Mouse (Mus musculus) forebrain, embryonic 16.5 days (tissue): ENCODE data around the gene Slc6a5. TPM values are rescaled to one million over a fixed set of nuclear protein-coding genes. Genes with fewer than 3 reads are reported as not detected.

ENCODE experiments used
- ATAC-seq: fragments of 200-750 bp; cut with Nextera tagmentation; 2 replicates; pipeline ENCODE4 v1.8.0; 2017; ENCODE audit warnings: mild to moderate bottlenecking, moderate library complexity
- H3K27ac ChIP-seq: fragments of 300-500 bp; sonication (generic); 2 replicates; pipeline ENCODE4 v1.5.1; 2014; ENCODE audit warnings: low read length, control low read depth
- H3K27me3 ChIP-seq: fragments of 300-500 bp; sonication (generic); replicated peaks from 2 replicates; pipeline ENCODE4 v1.6.1; 2014; ENCODE audit warnings: low read length; ENCODE audit not compliant: control insufficient read depth, insufficient read depth
- H3K36me3 ChIP-seq: fragments of 300-500 bp; sonication (generic); 2 replicates; pipeline ENCODE4 v1.6.1; 2014; ENCODE audit not compliant: control insufficient read depth, insufficient read depth
- H3K4me1 ChIP-seq: fragments of 300-500 bp; sonication (generic); replicated peaks from 2 replicates; pipeline ENCODE4 v1.6.1; 2014; ENCODE audit warnings: low read length; ENCODE audit not compliant: control insufficient read depth, insufficient read depth
- H3K4me2 ChIP-seq: fragments of 300-500 bp; sonication (generic); 2 replicates; pipeline ENCODE4 v1.6.1; 2014; ENCODE audit warnings: mild to moderate bottlenecking, low read length, control low read depth
- H3K4me3 ChIP-seq: fragments of 300-500 bp; sonication (generic); replicated peaks from 2 replicates; pipeline ENCODE4 v1.5.1; 2014; ENCODE audit warnings: mild to moderate bottlenecking, low read length, control low read depth
- H3K9ac ChIP-seq: fragments of 300-500 bp; sonication (generic); replicated peaks from 2 replicates; pipeline ENCODE4 v1.6.1; 2014; ENCODE audit warnings: low read depth, low read length, control low read depth
- H3K9me3 ChIP-seq: fragments of 300-500 bp; sonication (generic); 2 replicates; pipeline ENCODE4 v1.6.1; 2016; ENCODE audit warnings: low read length; ENCODE audit not compliant: control insufficient read depth
- WGBS: fragments of 180-500 bp; shearing (Covaris S2); extraction: QIAGEN DNeasy Blood & Tissue Kit; methylation state at CpG from one replicate; pipeline ENCODE4 v1.1.7; 2014; 5-methylcytosine and 5-hydroxymethylcytosine counted together
- polyA plus RNA-seq: library from polyadenylated mRNA; unstranded; fragments of >200 nt; fragmentation: Nextera tagmentation; extraction: Ambion mirVana; gene quantifications from 2 replicates; pipeline ENCODE4 v1.2.1, GENCODE M21; 2015

The Slc6a5 gene
- not detected in 2 replicates for polyA plus RNA-seq

DNA sequence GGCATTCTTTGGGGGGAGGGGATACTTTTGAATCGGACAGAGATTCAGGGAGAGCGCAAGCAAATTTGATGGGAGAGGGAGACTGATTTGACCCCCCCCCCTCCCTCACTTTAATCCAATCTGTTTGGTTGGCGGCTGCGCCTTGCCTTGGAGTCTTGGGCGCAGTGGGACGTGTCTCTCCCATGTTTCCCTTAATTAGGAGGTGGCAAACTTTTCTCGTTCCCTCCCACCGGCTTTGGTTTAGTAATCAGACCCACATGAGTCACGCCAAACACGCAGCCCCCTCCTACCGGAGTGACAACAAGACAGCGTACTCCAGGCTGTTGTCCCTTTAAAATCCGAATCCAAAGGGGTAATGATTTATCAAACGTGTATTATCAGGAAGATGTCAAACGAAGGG, at the start of gene Slc6a5:
Slc6a5 (plus strand) TSS at position 297 of the 400 bp plus-strand sequence.
- peaks cover 76% of the 10 kb centered on the region for H3K27me3 ChIP-seq
- H3K9ac ChIP-seq = no peak within 1 kb of the TSS
- under 1% methylated on average over 15 of the region's 15 CpGs for WGBS
- no peak for ATAC-seq
- H3K4me3 ChIP-seq = no peak within 1 kb of the TSS
- no peak within 1 kb of the TSS for H3K27ac ChIP-seq
- H3K4me2 ChIP-seq = no peak within 1 kb of the TSS
- H3K4me1 ChIP-seq = peaks cover 6% of the 10 kb centered on the region
- no peaks in the 10 kb centered on the region for H3K9me3 ChIP-seq
- H3K36me3 ChIP-seq = no peaks in the 10 kb centered on the region

DNA sequence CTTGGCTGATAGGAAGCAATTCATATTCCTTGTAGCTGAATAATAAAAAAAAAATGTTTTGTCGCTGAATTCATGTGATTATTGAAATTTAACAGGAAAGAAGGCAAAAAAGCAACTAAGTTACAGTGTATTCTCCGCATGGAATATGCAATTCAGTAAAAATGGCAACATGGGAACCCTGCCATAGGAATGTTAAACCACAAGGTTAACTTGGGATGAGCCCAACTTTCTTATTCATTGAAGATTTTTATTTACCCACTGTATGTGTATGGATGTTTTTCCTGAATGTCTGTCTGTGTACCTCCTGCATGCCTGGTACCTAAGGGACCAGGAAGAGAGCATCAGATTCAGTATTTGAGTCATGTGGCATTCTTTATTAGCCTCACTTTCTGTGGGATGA, 48.8 kb upstream of the Slc6a5 start:
- H3K36me3 ChIP-seq = peaks cover 9% of the 10 kb centered on the region; the same call in 1 of the 2 replicates
- no peaks in the 10 kb centered on the region for H3K27me3 ChIP-seq
- H3K27ac ChIP-seq = no peak overlapping the region
- no peaks in the 10 kb centered on the region for H3K4me1 ChIP-seq
- no peak overlapping the region for H3K4me2 ChIP-seq
- no peak overlapping the region for H3K4me3 ChIP-seq
- H3K9ac ChIP-seq = no peak overlapping the region
- H3K9me3 ChIP-seq = no peaks in the 10 kb centered on the region
- ATAC-seq = no peak
- WGBS = 91% methylated on average over 2 of the region's 2 CpGs

DNA sequence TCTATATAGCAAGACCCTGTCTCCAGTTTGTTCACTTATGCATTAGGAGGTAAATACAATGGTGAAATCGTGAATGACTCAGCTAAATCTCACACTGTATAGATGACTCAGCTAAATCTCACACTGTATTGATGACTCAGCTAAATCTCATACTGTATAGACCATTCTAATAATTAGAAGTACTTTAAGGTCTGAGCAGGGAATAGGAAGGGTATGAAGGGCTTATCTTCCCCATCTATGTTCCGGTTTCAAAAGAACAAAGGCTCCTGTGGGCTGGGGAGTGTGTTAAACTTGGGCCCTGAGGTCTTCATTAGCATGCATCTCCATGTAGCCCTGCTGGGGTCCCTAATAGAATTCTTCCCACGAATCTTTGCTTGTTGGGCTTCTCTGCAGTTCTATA, 46.2 kb upstream of the Slc6a5 start:
- no peak overlapping the region for H3K9ac ChIP-seq
- no peak overlapping the region for H3K4me3 ChIP-seq
- H3K4me2 ChIP-seq = no peak overlapping the region
- ATAC-seq = no peak
- H3K27ac ChIP-seq = no peak overlapping the region
- peaks cover 3% of the 10 kb centered on the region; the same call in 1 of the 2 replicates for H3K36me3 ChIP-seq
- H3K4me1 ChIP-seq = no peaks in the 10 kb centered on the region
- 31% methylated on average over 3 of the region's 3 CpGs for WGBS
- H3K9me3 ChIP-seq = no peaks in the 10 kb centered on the region
- H3K27me3 ChIP-seq = no peaks in the 10 kb centered on the region

DNA sequence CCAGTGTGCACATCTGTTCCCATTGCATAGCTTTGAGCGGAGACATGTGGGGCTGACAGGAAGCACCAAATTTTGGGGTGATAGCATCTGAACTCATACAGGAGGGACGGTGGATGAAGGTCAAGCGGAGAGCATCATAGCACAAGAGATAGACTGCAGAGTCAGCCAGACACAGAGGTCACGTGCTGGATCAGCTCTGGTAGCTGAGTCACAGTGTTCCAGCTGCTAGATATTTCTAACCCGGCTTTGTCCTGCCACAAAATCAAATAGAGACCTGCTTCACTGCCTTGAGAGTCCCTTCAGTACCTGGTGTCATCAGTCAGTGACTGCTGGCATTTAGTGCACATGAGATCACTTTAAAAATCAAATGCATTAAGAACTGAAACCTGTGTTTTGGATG, 40.3 kb upstream of the Slc6a5 start:
- H3K4me3 ChIP-seq = no peak overlapping the region
- H3K4me2 ChIP-seq = no peak overlapping the region
- no peaks in the 10 kb centered on the region for H3K36me3 ChIP-seq
- ATAC-seq = no peak
- H3K9ac ChIP-seq = no peak overlapping the region
- no peaks in the 10 kb centered on the region for H3K27me3 ChIP-seq
- H3K4me1 ChIP-seq = no peaks in the 10 kb centered on the region
- H3K27ac ChIP-seq = no peak overlapping the region
- H3K9me3 ChIP-seq = no peaks in the 10 kb centered on the region
- 86% methylated on average over 5 of the region's 5 CpGs for WGBS

DNA sequence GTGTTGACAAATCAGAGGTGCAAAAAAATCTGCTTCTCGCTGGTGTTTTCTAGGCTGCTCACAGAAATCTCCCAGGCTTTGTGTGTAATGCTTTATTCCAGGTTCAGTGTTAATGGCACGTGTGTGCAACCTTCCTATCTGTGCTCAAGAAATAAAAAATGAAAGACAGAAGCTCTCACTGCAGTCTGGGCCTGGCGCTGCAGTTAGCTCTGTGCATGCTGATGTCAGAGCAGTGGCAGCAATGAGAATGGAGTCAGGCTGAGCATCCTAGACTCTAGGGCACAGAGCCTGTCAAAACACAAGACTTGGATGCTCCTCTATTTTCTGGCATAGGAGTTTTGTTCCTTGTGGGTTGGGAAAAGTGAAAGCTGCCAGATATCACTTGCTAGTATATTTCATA, 39.7 kb upstream of the Slc6a5 start:
- Histone ChIP-seq H3K27me3 (no peaks in the 10 kb centered on the region), H3K9me3 (no peaks in the 10 kb centered on the region), H3K36me3 (no peaks in the 10 kb centered on the region), H3K4me2 (no peak overlapping the region), H3K27ac (no peak overlapping the region), H3K4me3 (no peak overlapping the region), H3K9ac (no peak overlapping the region), H3K4me1 (no peaks in the 10 kb centered on the region)
- peak; percentile 90 for ATAC-seq
- WGBS = 67% methylated on average over 3 of the region's 3 CpGs

DNA sequence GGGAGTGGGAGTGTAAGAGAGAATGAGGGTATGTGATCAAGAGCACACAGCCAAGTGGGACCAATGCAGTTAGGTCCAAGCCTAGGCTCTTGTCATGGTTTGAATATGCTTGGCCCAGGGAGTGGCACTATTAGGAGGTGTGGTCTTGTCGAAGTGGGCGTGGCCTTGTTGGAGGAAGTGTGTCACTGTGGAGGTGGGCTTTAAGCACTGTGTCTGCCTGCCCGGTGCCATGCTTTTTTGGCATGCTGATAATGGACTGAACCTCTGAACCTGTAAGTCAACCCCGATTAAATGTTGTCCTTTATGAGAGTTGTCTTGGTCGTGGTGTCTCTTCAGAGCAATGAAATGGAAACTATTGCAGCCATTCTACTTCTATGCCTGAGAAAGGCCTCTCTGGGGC, 32.6 kb upstream of the Slc6a5 start:
- Histone ChIP-seq H3K4me3 (no peak overlapping the region), H3K4me2 (no peak overlapping the region), H3K27ac (no peak overlapping the region), H3K27me3 (no peaks in the 10 kb centered on the region), H3K4me1 (peaks cover 6% of the 10 kb centered on the region), H3K9me3 (no peaks in the 10 kb centered on the region), H3K9ac (no peak overlapping the region), H3K36me3 (no peaks in the 10 kb centered on the region)
- WGBS = 83% methylated on average over 5 of the region's 5 CpGs
- ATAC-seq = no peak

DNA sequence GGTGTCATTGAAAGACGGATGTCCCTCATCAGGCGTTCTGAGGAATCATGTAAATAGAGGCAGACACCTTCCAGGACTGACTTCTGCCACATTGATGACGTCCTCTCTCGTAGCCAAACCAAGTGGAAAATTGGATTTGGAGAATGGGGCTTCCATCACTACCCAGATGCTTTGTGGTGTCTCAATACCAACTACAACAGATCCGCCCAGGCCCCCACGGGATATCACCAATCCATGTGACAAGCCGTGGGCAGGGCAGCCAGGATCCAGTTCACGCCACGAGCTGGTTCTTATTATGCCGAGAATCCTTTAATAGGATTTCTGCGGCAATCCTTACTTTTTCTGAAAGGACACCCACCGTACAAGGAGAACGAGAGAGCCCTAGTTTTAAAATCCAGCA, 30.9 kb upstream of the Slc6a5 start:
- WGBS = 11% methylated on average over 13 of the region's 13 CpGs
- Histone ChIP-seq H3K9ac (no peak overlapping the region), H3K4me3 (no peak overlapping the region), H3K9me3 (no peaks in the 10 kb centered on the region), H3K27ac (no peak overlapping the region), H3K36me3 (no peaks in the 10 kb centered on the region), H3K27me3 (no peaks in the 10 kb centered on the region), H3K4me1 (peaks cover 14% of the 10 kb centered on the region), H3K4me2 (peak overlapping the region; percentile 5; the same call in 1 of the 2 replicates)
- ATAC-seq = no peak

DNA sequence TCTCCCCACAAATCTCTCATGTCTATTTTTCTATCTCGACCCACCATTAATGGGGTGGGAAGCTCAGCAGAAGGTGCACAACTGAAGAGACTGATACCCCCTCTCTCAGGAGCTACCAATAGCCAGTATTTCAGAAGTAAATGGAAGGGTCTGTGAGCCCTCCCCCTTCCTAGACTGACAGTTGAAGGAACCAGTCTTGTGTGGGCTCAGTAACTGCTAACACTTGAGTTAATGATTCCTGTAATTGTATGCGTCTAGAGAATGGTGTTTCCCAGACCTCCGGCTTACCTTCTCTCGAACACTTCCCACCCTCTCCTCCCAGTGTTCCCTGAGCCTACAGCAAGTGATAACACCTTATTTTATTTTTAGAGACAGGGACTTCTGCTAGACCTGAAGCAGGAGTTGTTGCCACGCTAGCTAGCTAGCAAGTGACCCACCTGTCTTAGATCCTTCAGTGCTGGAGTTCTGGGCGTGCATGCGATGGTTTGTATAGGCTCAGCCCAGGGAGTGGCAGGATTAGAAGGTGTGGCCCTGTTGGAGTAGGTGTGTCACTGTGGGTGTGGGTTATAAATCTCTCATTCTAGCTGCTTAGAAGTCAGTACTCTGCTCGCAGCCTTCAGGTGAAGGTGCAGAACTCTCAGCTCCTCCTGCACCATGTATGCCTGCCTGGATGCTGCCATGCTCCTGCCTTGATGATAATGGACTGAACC, 29.8 kb upstream of the Slc6a5 start:
- no peak for ATAC-seq
- WGBS = 74% methylated on average over 8 of the region's 8 CpGs
- Histone ChIP-seq H3K4me3 (no peak overlapping the region), H3K27me3 (no peaks in the 10 kb centered on the region), H3K27ac (no peak overlapping the region), H3K36me3 (no peaks in the 10 kb centered on the region), H3K4me2 (no peak overlapping the region), H3K9me3 (no peaks in the 10 kb centered on the region), H3K4me1 (peaks cover 14% of the 10 kb centered on the region), H3K9ac (no peak overlapping the region)

DNA sequence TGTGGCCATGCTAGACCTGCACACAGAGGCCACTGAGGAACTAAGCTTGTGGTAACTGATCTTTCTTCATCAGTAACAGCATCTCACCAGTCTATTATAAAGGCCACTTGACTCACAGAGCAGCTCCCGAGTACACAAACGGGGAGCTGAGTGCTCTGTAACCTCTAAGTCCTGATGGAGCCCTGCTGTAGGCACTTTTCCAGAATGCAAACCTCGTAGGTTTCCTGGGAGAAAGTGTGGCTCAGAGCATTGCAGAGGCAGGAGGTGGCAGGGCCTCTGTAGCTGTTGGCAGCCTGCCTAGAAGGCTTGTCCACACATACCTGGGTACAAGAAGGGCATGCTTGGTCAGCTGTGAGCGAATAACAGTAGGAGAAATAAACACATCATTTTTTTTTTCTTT, 27.7 kb upstream of the Slc6a5 start:
- H3K36me3 ChIP-seq = no peaks in the 10 kb centered on the region
- peaks cover 14% of the 10 kb centered on the region for H3K4me1 ChIP-seq
- no peaks in the 10 kb centered on the region for H3K9me3 ChIP-seq
- 0 out of 2 replicates have a peak, but pooled peaks have one; percentile 10 for ATAC-seq
- no peak overlapping the region for H3K4me3 ChIP-seq
- 17% methylated on average over 4 of the region's 4 CpGs for WGBS
- H3K27me3 ChIP-seq = no peaks in the 10 kb centered on the region
- H3K9ac ChIP-seq = no peak overlapping the region
- no peak overlapping the region for H3K27ac ChIP-seq
- H3K4me2 ChIP-seq = peak overlapping the region; percentile 30; the same call in 1 of the 2 replicates
